Mouse (Mus musculus) brain, embryonic 14.5 days (tissue): ENCODE measurements around the gene Entpd2. TPM values are rescaled to one million over a fixed set of nuclear protein-coding genes. Genes with fewer than 3 reads are reported as not detected.
A peak's percentile ranks its signal among the peaks of the same experiment; 100 is the strongest.

Experiments
- DNase-seq: peaks from one replicate; pipeline ENCODE4 v3.0.0-alpha.2; 2011; ENCODE audit warnings: low read depth
- CTCF ChIP-seq: fragments of 200-500 bp; IDR thresholded peaks from 2 replicates; pipeline ENCODE4 v1.5.1; 2012; ENCODE audit warnings: inconsistent platforms, mild to moderate bottlenecking, moderate library complexity, borderline replicate concordance; ENCODE audit not compliant: insufficient read depth, insufficient read length; ENCODE audit errors: extremely low read depth
- POLR2A ChIP-seq: fragments of 200-500 bp; IDR thresholded peaks from 2 replicates; pipeline ENCODE4 v1.6.1; 2012; ENCODE audit warnings: mild to moderate bottlenecking, inconsistent platforms, borderline replicate concordance; ENCODE audit not compliant: poor library complexity, insufficient read depth, insufficient read length, severe bottlenecking; ENCODE audit errors: extremely low read depth
- polyA plus RNA-seq: library from polyadenylated mRNA; depleted of rRNA; stranded (reverse); fragments of >200 nt; gene quantifications from 2 replicates; pipeline ENCODE4 v1.2.3, GENCODE M21; 2012

The Entpd2 gene
- polyA plus RNA-seq, 1 experiment = 2.3 TPM

GRCm38 (mm10) chr2:25364761-25365090 lies 30.9 kb upstream of the Entpd2 start:
- no peak for DNase-seq
- no peak for TF ChIP-seq POLR2A
- TF ChIP-seq CTCF = no peak

- peak; percentile 54 for DNase-seq
- TF ChIP-seq POLR2A = no peak
- TF ChIP-seq CTCF = no peak
Measured at GRCm38 (mm10) chr2:25365091-25365761, 30.4 kb upstream of the Entpd2 start, which contains the start of gene Uap1l1. TSS of gene Uap1l1 (minus strand) at chr2:25365682.

GRCm38 (mm10) chr2:25369996-25370395 lies 25.7 kb upstream of the Entpd2 start:
- TF ChIP-seq POLR2A (no peak), CTCF (no peak)
- DNase-seq = no peak

- DNase-seq = peak; percentile 97
- no peak for TF ChIP-seq CTCF
- TF ChIP-seq POLR2A = 0 out of 2 replicates have a peak, but pooled peaks have one; percentile 11
Measured at GRCm38 (mm10) chr2:25371764-25372643, 23.7 kb upstream of the Entpd2 start, which contains the start of gene Sapcd2. TSS of gene Sapcd2 (plus strand) at chr2:25372321.

- DNase-seq = no peak
- no peak for TF ChIP-seq CTCF
- no peak for TF ChIP-seq POLR2A
Measured at GRCm38 (mm10) chr2:25372644-25373391, 22.9 kb upstream of the Entpd2 start.

- TF ChIP-seq POLR2A (no peak), CTCF (no peak)
- peak; percentile 43 for DNase-seq
Measured at GRCm38 (mm10) chr2:25373431-25373830, 22.2 kb upstream of the Entpd2 start.

- no peak for TF ChIP-seq POLR2A
- TF ChIP-seq CTCF = peak; percentile 69; the same call in 1 of the 2 replicates
- peak; percentile 57 for DNase-seq
Measured at GRCm38 (mm10) chr2:25376589-25376988, 19.1 kb upstream of the Entpd2 start.

- no peak for TF ChIP-seq CTCF
- TF ChIP-seq POLR2A = no peak
- DNase-seq = no peak
Measured at GRCm38 (mm10) chr2:25384492-25384891, 11.2 kb upstream of the Entpd2 start.

- TF ChIP-seq POLR2A (no peak), CTCF (no peak)
- DNase-seq = no peak
Measured at GRCm38 (mm10) chr2:25391266-25391665, 4.4 kb upstream of the Entpd2 start.

GRCm38 (mm10) chr2:25394281-25395221 lies 1.1 kb upstream of the Entpd2 start:
- DNase-seq = peak; percentile 83
- TF ChIP-seq CTCF = no peak
- no peak for TF ChIP-seq POLR2A
